Mouse (Mus musculus) megakaryocyte, adult 5-6 weeks (primary cell): ENCODE data around the gene Mtfr2. TPM values are rescaled to one million over a fixed set of nuclear protein-coding genes. Genes with fewer than 3 reads are reported as not detected.

Source experiments
- ATAC-seq: 2 replicates; pipeline ENCODE4 v1.8.0; 2016; ENCODE audit warnings: mild to moderate bottlenecking, inconsistent platforms; ENCODE audit not compliant: poor library complexity, severe bottlenecking
- total RNA-seq, 2 experiments: library from RNA; stranded (forward) in 1 of 2; stranded (reverse) in 1 of 2; fragments of 153-499, 151-499 nt in 1 of 2; fragments of 221-1000, 200-1000 nt in 1 of 2; gene quantifications; 2 replicates each; pipeline versions ENCODE4 v1.2.3 to v1.2.4; 2015 to 2017

Gene Mtfr2
- total RNA-seq, 2 experiments from 2014 or later = 13.3 to 80.0 TPM

- no peak for ATAC-seq
These were observed 30.1 kb downstream of the Mtfr2 start for GRCm38 (mm10) chr10:20377621-20378020.

GRCm38 (mm10) chr10:20379071-20379735, 31.6 kb downstream of the Mtfr2 start:
- ATAC-seq = no peak

GRCm38 (mm10) chr10:20380798-20381197, 33.2 kb downstream of the Mtfr2 start:
- ATAC-seq = no peak

DNA sequence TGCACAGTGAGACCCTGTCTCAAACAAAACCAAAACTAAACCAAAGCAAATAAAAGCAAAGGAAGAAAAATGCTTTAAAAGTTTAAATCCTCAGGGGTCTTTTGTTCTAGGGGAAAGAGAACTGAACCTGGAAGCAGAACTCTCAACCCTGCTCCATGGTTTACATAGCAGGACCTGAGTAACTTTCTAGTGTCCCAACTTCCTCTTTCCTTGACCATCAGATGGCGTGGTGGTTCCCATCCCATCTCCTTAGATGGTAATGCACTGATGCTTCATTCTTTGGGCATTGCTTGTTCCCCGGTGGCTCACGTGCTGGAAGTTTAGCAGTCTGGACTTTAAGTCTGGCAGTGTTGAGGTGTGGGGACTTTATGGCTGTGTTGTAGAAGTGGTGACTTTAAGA, 33.8 kb downstream of the Mtfr2 start:
- ATAC-seq = peak; percentile 57

GRCm38 (mm10) chr10:20382807-20383419, 35.3 kb downstream of the Mtfr2 start:
- ATAC-seq = no peak

DNA sequence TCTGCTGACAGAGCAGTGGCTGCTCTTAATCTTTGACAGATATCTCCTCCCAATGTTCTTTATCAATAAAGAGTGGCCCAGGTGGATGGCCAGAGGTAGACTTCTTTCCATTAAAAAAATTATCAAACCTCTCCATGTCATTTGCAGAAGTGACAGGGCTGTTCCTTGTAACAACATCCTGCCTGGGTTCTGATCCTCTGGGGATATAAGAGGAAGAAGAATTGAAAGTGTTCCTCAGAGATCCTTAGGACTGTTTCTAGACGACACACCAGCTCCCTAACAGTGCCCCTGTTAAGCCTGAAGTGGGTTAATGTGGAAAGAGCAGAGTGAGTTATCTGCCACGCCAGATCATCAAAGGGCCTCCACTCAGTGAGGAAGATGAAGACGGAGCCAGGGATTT, 43.0 kb downstream of the Mtfr2 start:
- ATAC-seq = no peak

GRCm38 (mm10) chr10:20394815-20395214, 47.2 kb downstream of the Mtfr2 start:
- ATAC-seq = no peak

DNA sequence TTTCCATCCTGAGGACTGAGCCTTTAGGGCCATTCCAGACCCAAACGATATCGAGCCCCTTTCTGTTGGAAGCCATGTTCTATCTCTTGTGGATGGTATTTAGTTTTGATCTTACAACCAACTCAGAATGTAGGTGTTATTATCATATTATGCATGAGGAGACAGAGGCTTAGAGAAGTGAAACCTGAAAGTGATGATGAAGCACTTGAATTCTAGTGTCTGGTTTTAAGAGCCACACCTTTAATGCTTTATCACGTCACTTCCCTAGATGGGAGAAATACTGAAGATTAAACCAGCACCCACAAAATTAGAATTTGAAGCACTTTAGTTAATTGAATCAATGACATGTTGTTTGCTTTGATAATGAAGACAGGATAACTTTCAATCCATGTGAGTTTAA, 48.2 kb downstream of the Mtfr2 start:
- ATAC-seq = peak; percentile 29; the same call in 1 of the 2 replicates

- ATAC-seq = peak; percentile 83
These were observed 50.7 kb downstream of the Mtfr2 start for GRCm38 (mm10) chr10:20398224-20398623.

- no peak for ATAC-seq
These were observed 51.2 kb downstream of the Mtfr2 start for GRCm38 (mm10) chr10:20398641-20399390.

- no peak for ATAC-seq
These were observed 52.8 kb downstream of the Mtfr2 start for GRCm38 (mm10) chr10:20400406-20400805.

GRCm38 (mm10) chr10:20402941-20403340, 55.4 kb downstream of the Mtfr2 start:
- no peak for ATAC-seq

GRCm38 (mm10) chr10:20405471-20405870, 57.9 kb downstream of the Mtfr2 start:
- peak; percentile 47; the same call in 1 of the 2 replicates for ATAC-seq

- ATAC-seq = no peak
These were observed 60.8 kb downstream of the Mtfr2 start for GRCm38 (mm10) chr10:20408336-20408735.

GRCm38 (mm10) chr10:20409181-20409580, 61.6 kb downstream of the Mtfr2 start:
- no peak for ATAC-seq

Other genes with a start within 250 kb of the Mtfr2 start
- gene Map7, start 199.3 kb upstream of the Mtfr2 start, total RNA-seq (2015) = 2.3 and 2.7 TPM in 2 replicates
- 3.1 and 3.8 TPM in 2 replicates for gene Map7, start 199.3 kb upstream of the Mtfr2 start, total RNA-seq (2017)
- gene Bclaf1, start 35.3 kb upstream of the Mtfr2 start, total RNA-seq (2015) = 91.4 and 94.3 TPM in 2 replicates
- gene Bclaf1, start 35.3 kb upstream of the Mtfr2 start, total RNA-seq (2017) = 230 and 242 TPM in 2 replicates